Mouse (Mus musculus) intestine, embryonic 14.5 days (tissue): Measurements from ENCODE around the gene Reck. TPM values are rescaled to one million over a fixed set of nuclear protein-coding genes. Genes with fewer than 3 reads are reported as not detected.

Experiments
- ATAC-seq: fragments of 200-750 bp; cut with Nextera tagmentation; replicated peaks from 2 replicates; pipeline ENCODE4 v1.8.0; 2017; ENCODE audit warnings: low read depth, moderate number of reproducible peaks, moderate TSS enrichment, moderate library complexity; ENCODE audit not compliant: low FRiP score, low TSS enrichment
- DNase-seq: peaks from one replicate; pipeline ENCODE4 v3.0.0-alpha.2; 2018; ENCODE audit warnings: low spot score
- H3K27ac ChIP-seq: fragments of 300-500 bp; sonication (generic); 2 replicates; pipeline ENCODE4 v1.5.1; 2014; ENCODE audit warnings: low read depth, mild to moderate bottlenecking, control low read depth
- H3K27me3 ChIP-seq: fragments of 300-500 bp; sonication (generic); replicated peaks from 2 replicates; pipeline ENCODE4 v1.6.1; 2014; ENCODE audit warnings: low read length, control low read depth; ENCODE audit not compliant: control insufficient read depth, insufficient read depth
- H3K36me3 ChIP-seq: fragments of 300-500 bp; sonication (generic); 2 replicates; pipeline ENCODE4 v1.6.1; 2014; ENCODE audit warnings: low read length, control low read depth; ENCODE audit not compliant: control insufficient read depth, insufficient read depth
- H3K4me1 ChIP-seq: fragments of 300-500 bp; sonication (generic); replicated peaks from 2 replicates; pipeline ENCODE4 v1.6.1; 2014; ENCODE audit warnings: low read length, control low read depth, mixed read lengths; ENCODE audit not compliant: control insufficient read depth, insufficient read depth
- H3K4me2 ChIP-seq: fragments of 300-500 bp; sonication (generic); 2 replicates; pipeline ENCODE4 v1.6.1; 2014; ENCODE audit warnings: low read length
- H3K4me3 ChIP-seq: fragments of 300-500 bp; sonication (generic); 2 replicates; pipeline ENCODE4 v1.5.1; 2014; ENCODE audit warnings: low read depth, low read length, control low read depth, mixed read lengths
- H3K9ac ChIP-seq: fragments of 300-500 bp; sonication (generic); 2 replicates; pipeline ENCODE4 v1.6.1; 2014; ENCODE audit warnings: mild to moderate bottlenecking, low read length
- H3K9me3 ChIP-seq: fragments of 300-500 bp; sonication (generic); 2 replicates; pipeline ENCODE4 v1.6.1; 2016; ENCODE audit warnings: low read length, control low read depth; ENCODE audit not compliant: control insufficient read depth
- WGBS: fragments of 180-500 bp; shearing (Covaris S2); extraction: QIAGEN DNeasy Blood & Tissue Kit; methylation state at CpG from one replicate; pipeline ENCODE4 v1.1.7; 2014; 5-methylcytosine and 5-hydroxymethylcytosine counted together
- polyA plus RNA-seq: library from polyadenylated mRNA; unstranded; fragments of >200 nt; fragmentation: Nextera tagmentation; extraction: Ambion mirVana; gene quantifications from 2 replicates; pipeline ENCODE4 v1.2.1, GENCODE M21; 2014

Gene Reck
- polyA plus RNA-seq, result 27.6 and 30.8 TPM in 2 replicates

DNA sequence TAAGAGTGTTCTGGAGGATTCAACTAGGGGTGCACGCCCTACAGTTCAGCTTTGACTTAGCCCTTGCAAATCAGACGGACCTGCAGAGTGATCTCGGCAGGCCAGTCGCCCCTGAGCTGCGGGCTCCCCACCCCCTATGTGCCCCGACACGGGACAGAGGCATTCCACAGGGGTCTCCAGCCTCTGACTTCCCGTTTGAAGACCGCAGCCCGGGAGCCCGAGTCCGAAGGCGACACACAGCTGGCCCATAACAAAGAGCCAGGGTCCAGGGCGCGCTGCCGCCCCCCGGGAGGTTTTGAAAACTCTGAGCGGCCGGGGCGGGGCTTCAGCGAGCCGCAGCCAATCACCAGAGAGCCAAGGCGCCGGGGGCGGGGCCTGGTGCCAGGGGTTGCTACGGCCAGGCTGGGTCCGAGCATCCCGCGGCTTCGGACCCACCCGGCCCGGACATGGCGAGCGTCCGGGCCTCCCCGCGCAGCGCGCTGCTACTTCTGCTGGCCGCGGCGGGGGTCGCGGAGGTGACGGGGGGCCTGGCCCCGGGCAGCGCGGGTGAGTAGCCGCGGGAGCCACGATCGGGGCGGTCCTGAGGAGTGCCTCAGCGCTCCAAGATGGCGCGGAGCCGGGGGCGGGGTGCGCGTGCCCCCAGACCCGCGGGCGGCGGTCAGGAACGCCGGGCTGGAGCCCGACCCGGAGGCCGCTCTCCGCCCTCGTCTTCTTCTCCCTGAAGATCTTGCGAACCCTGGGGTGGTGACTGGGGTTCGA lies at the start of gene Reck:
TSS of gene Reck (plus strand) at position 371 of the 759 bp plus-strand sequence.
- Histone ChIP-seq H3K4me2 (peak within 1 kb of the TSS; percentile 80), H3K4me3 (peak within 1 kb of the TSS; percentile 91), H3K36me3 (no peaks in the 10 kb centered on the region), H3K27me3 (no peaks in the 10 kb centered on the region), H3K9me3 (no peaks in the 10 kb centered on the region), H3K4me1 (peaks cover 21% of the 10 kb centered on the region), H3K9ac (peak within 1 kb of the TSS; percentile 81), H3K27ac (peak within 1 kb of the TSS; percentile 67; the same call in 1 of the 2 replicates)
- ATAC-seq (peak; percentile 91), DNase-seq (peak; percentile 97)
- WGBS, result under 1% methylated on average over 71 of the region's 73 CpGs

DNA sequence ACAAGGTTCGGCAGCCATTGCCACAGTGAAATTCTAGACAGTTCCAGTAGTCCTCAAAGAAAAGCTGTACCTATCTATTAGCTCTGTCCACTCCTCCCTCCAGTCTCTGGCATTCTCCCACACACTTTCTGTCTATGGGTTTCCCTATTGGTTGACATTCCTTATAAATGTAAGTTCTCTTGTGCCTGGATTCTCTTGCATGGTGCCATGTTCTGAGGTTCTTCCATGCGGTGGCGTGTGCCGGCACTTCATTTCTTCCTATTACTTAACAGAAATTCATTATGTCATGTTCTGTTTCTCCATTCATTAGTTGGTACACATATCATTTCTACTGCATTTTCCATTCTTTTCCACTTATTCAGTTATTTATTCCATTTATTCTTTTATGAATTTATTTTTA lies 46.5 kb upstream of the Reck start:
- H3K4me3 ChIP-seq, result no peak overlapping the region
- no peak for ATAC-seq
- DNase-seq, result peak; percentile 27
- H3K4me1 ChIP-seq, result no peaks in the 10 kb centered on the region
- no peak overlapping the region for H3K9ac ChIP-seq
- no peaks in the 10 kb centered on the region for H3K36me3 ChIP-seq
- no peak overlapping the region for H3K27ac ChIP-seq
- no peaks in the 10 kb centered on the region for H3K27me3 ChIP-seq
- WGBS, result 78% methylated on average over 4 of the region's 4 CpGs
- H3K9me3 ChIP-seq, result no peaks in the 10 kb centered on the region
- no peak overlapping the region for H3K4me2 ChIP-seq

DNA sequence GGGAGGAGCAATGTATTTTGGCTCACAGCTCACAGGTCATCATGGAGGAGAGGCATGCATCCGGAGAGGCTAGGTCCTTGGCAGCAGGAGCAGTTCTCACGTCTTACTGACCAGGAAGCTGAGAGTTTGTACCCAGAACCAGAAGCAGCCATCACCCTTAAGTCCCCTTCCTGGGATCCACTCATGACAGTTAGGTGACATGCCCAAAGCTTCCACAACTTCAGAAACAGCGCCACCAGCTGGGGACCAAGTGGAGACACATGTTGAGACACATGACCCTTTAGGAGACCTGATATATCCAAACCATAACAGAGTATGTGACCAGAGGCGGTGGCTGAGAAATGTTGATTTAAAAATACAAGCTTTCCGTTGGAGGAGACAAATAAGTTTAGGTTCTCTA lies 43.3 kb upstream of the Reck start:
- Histone ChIP-seq H3K27me3 (no peaks in the 10 kb centered on the region), H3K4me3 (no peak overlapping the region), H3K27ac (no peak overlapping the region), H3K9ac (no peak overlapping the region), H3K4me2 (no peak overlapping the region), H3K36me3 (no peaks in the 10 kb centered on the region), H3K4me1 (no peaks in the 10 kb centered on the region), H3K9me3 (no peaks in the 10 kb centered on the region)
- no peak for DNase-seq
- ATAC-seq, result no peak
- WGBS, result 68% methylated on average over 5 of the region's 5 CpGs

DNA sequence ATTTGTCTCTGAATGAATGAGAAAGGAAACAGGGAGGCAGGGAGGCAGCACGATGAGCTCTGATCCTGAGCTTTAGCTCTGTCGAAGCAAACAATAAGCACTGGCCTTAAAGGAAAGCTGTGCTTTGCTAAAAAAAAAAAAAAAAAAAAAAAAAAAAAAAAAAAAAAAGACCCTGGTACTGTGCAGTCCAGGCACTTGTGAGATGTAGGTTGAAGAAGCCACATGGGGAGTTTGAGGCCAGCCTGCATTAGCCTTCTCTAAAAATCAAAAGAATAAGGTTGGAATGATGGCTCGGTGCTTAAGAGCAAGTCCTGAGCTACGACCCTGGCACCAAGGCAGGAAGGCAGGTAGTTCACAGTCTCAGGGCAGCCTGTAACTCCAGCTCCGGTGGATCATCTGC lies 41.6 kb upstream of the Reck start:
- 65% methylated on average over 5 of the region's 5 CpGs for WGBS
- no peak overlapping the region for H3K27ac ChIP-seq
- no peak overlapping the region for H3K9ac ChIP-seq
- ATAC-seq (no peak), DNase-seq (no peak)
- H3K27me3 ChIP-seq, result no peaks in the 10 kb centered on the region
- H3K9me3 ChIP-seq, result no peaks in the 10 kb centered on the region
- H3K36me3 ChIP-seq, result no peaks in the 10 kb centered on the region
- H3K4me2 ChIP-seq, result no peak overlapping the region
- H3K4me1 ChIP-seq, result no peaks in the 10 kb centered on the region
- no peak overlapping the region for H3K4me3 ChIP-seq

DNA sequence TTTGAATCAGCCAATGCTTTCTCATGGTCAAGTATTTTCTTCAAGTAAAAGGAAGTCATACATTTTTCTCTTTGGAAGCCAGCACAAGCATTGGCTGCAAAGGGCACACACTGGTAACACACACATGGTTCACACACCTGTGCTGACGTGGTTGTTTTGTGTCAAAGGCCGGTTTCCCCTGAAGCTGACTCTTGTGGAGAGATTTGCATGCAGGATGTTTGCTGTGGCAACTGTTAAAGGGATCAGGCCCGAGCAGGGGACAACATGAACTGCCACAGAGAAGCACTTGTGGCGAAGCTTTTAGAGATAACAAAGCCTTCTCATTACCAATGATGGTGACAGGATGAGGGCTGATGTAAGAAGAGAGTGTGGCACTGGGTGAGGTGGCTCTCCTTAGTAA lies 40.6 kb upstream of the Reck start:
- DNase-seq (no peak), ATAC-seq (no peak)
- Histone ChIP-seq H3K4me2 (no peak overlapping the region), H3K27me3 (no peaks in the 10 kb centered on the region), H3K27ac (no peak overlapping the region), H3K36me3 (no peaks in the 10 kb centered on the region), H3K9ac (no peak overlapping the region), H3K4me3 (no peak overlapping the region), H3K9me3 (no peaks in the 10 kb centered on the region), H3K4me1 (no peaks in the 10 kb centered on the region)
- WGBS, result 62% methylated on average over 4 of the region's 4 CpGs

DNA sequence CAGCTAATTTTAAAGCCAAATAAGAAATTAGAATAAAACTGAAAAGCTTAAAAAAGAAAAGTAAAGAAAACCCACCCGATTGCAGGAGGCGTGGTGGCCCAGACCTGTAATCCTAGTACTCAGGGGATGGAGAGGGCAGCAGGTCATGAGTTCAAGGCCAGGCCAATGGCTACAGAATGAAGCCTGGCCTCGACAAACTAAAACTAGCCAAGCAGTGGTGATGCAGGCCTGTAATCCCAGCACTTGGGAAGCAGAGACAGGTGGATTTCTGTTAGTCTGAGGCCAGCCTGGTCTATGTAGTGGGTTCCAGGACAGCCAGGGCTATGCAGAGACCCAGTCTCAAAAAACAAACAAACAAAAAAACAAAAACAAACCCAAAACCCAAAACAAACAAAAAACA lies 37.0 kb upstream of the Reck start:
- WGBS, result 60% methylated on average over 3 of the region's 3 CpGs

GRCm38 (mm10) chr4:43840101-43840500 lies 35.2 kb upstream of the Reck start, which contains the start of gene Olfr157:
Gene Olfr157, minus strand, starts transcription at chr4:43840201.
- no peaks in the 10 kb centered on the region for H3K27me3 ChIP-seq
- 71% methylated on average over 1 of the region's 1 CpGs for WGBS
- H3K27ac ChIP-seq, result no peak within 1 kb of the TSS
- no peak within 1 kb of the TSS for H3K4me2 ChIP-seq
- ATAC-seq, result no peak
- no peaks in the 10 kb centered on the region for H3K36me3 ChIP-seq
- 0 out of 2 replicates have a peak, but pooled peaks cover 3% of the 10 kb centered on the region for H3K9me3 ChIP-seq
- DNase-seq, result no peak
- H3K4me1 ChIP-seq, result no peaks in the 10 kb centered on the region
- H3K4me3 ChIP-seq, result no peak within 1 kb of the TSS
- H3K9ac ChIP-seq, result no peak within 1 kb of the TSS

More for the DNA sequence above, 37.0 kb upstream of the Reck start:
- H3K9ac ChIP-seq, result no peak overlapping the region
- ATAC-seq (no peak), DNase-seq (no peak)
- no peak overlapping the region for H3K4me2 ChIP-seq
- H3K27ac ChIP-seq, result no peak overlapping the region
- H3K9me3 ChIP-seq, result 0 out of 2 replicates have a peak, but pooled peaks cover 3% of the 10 kb centered on the region
- H3K36me3 ChIP-seq, result no peaks in the 10 kb centered on the region
- no peak overlapping the region for H3K4me3 ChIP-seq
- H3K27me3 ChIP-seq, result no peaks in the 10 kb centered on the region
- no peaks in the 10 kb centered on the region for H3K4me1 ChIP-seq

GRCm38 (mm10) chr4:43851265-43851664 lies 24.1 kb upstream of the Reck start, which contains the start of gene Olfr155:
Gene Olfr155, plus strand, starts transcription at chr4:43851565.
- H3K4me3 ChIP-seq, result no peak within 1 kb of the TSS
- no peaks in the 10 kb centered on the region for H3K4me1 ChIP-seq
- no peaks in the 10 kb centered on the region for H3K27me3 ChIP-seq
- no peak within 1 kb of the TSS for H3K27ac ChIP-seq
- no peak within 1 kb of the TSS for H3K4me2 ChIP-seq
- H3K9me3 ChIP-seq, result no peaks in the 10 kb centered on the region
- no peak within 1 kb of the TSS for H3K9ac ChIP-seq
- no peaks in the 10 kb centered on the region for H3K36me3 ChIP-seq
- DNase-seq, result no peak
- ATAC-seq, result no peak
- WGBS, result 82% methylated on average over 6 of the region's 6 CpGs

DNA sequence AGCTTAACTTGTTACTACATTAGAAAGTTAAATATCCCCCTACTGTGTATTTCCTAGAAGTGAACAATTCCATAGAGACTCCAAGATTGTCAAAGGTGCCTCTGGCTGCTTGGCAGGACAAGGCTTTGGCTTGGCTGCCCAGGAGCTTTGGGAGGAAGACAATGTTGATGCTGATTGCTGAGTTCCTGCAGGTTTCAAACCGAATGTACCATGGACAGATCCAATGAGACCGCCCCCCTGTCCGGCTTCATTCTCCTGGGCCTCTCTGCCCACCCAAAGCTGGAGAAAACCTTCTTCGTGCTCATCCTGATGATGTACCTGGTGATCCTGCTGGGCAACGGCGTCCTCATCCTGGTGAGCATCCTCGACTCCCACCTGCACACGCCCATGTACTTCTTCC lies 21.2 kb upstream of the Reck start:
- H3K9me3 ChIP-seq, result no peaks in the 10 kb centered on the region
- no peak overlapping the region for H3K4me2 ChIP-seq
- H3K27me3 ChIP-seq, result no peaks in the 10 kb centered on the region
- no peak for ATAC-seq
- H3K9ac ChIP-seq, result no peak overlapping the region
- no peak for DNase-seq
- H3K4me3 ChIP-seq, result no peak overlapping the region
- no peaks in the 10 kb centered on the region for H3K4me1 ChIP-seq
- no peak overlapping the region for H3K27ac ChIP-seq
- H3K36me3 ChIP-seq, result no peaks in the 10 kb centered on the region
- 72% methylated on average over 8 of the region's 8 CpGs for WGBS
